In genomic region chr17:31254463-31254931, GRCm38 (mm10) we compare ENCODE assay signal across 8 mouse cellular contexts. TPM values are rescaled to one million over a fixed set of nuclear protein-coding genes. Genes with fewer than 3 reads are reported as not detected.
A peak's percentile ranks its signal among the peaks of the same experiment; 100 is the strongest.
DNase-seq lines count a peak whose midpoint lies in the region; ATAC-seq and TF ChIP-seq lines count a peak whose summit lies in the region.
"Had no signal": no experiment of that assay in that cellular context is flagged by ENCODE, and none has a peak within 500 bp of the region (broad histone marks: within the 10 kb centered on the region; RNA-seq: fewer than 3 reads in every experiment).

No protein-coding gene starts in this region.

- peak; percentile 70 to 88 for DNase-seq in cerebellum, postnatal 4 days (ENCODE audit: low spot score in 2 of 2)
- peak; percentile 88 for DNase-seq in gastrocnemius, postnatal 14 days
- DNase-seq in left cerebral cortex, postnatal 36 days (ENCODE audit: low spot score in 2 of 2): peak; percentile 69 to 72
- peak; percentile 78 for DNase-seq in skeletal muscle tissue, adult 2 months (ENCODE audit: low read depth, low spot score)

- H3K4me1 ChIP-seq in intestine, postnatal 0 days (replicated peaks; ENCODE audit: control insufficient read depth, insufficient read depth, low read length): no peaks in the 10 kb centered on the region
- H3K4me1 ChIP-seq in midbrain, embryonic 12.5 days: 0 out of 2 replicates have a peak, but pooled peaks cover 3% of the 10 kb centered on the region
- H3K4me1 ChIP-seq: liver, embryonic 15.5 days had no signal

- TF ChIP-seq CTCF in intestine, postnatal 0 days (IDR thresholded peaks at IDR 0.05; ENCODE audit: low read depth): peak; percentile 90

- ATAC-seq in activated CD4-positive, CD25-positive, alpha-beta regulatory T cell, adult 4 months: peak; percentile 66
- ATAC-seq in intestine, postnatal 0 days: peak; percentile 64; the same call in 1 of the 2 replicates
- peak; percentile 76; the same call in 1 of the 2 replicates for ATAC-seq in midbrain, embryonic 12.5 days (ENCODE audit: low FRiP score, low read depth)

- H3K27ac ChIP-seq in intestine, postnatal 0 days (ENCODE audit: low read depth, low read length): no peak overlapping the region
- H3K27ac ChIP-seq in midbrain, embryonic 12.5 days (replicated peaks): no peak overlapping the region; the same call in 1 of the 2 replicates
- H3K27ac ChIP-seq: liver, embryonic 15.5 days had no signal

- no peaks in the 10 kb centered on the region for H3K36me3 ChIP-seq in intestine, postnatal 0 days (ENCODE audit: control insufficient read depth, insufficient read depth)
- no peaks in the 10 kb centered on the region for H3K36me3 ChIP-seq in midbrain, embryonic 12.5 days
- H3K36me3 ChIP-seq: liver, embryonic 15.5 days had no signal

- 17% methylated on average over 9 of the region's 9 CpGs for WGBS in intestine, postnatal 0 days
- 9% methylated on average over 9 of the region's 9 CpGs for WGBS in midbrain, embryonic 12.5 days

- no peak overlapping the region for H3K4me2 ChIP-seq in intestine, postnatal 0 days (replicated peaks; ENCODE audit: low read depth)
- no peak overlapping the region for H3K4me2 ChIP-seq in midbrain, embryonic 12.5 days (replicated peaks)
- H3K4me2 ChIP-seq: liver, embryonic 15.5 days had no signal

- H3K9me3 ChIP-seq in intestine, postnatal 0 days (ENCODE audit: control insufficient read depth): no peaks in the 10 kb centered on the region
- no peaks in the 10 kb centered on the region for H3K9me3 ChIP-seq in midbrain, embryonic 12.5 days
- H3K9me3 ChIP-seq: liver, embryonic 15.5 days had no signal

- intact Hi-C loops in gastrocnemius, postnatal 14 days (cut with DNase I; ENCODE audit: low total_unique reads): loop anchor here (1.0 kb wide), 1 partner anchor 54 kb away; no protein-coding TSS in a partner anchor
- intact Hi-C loops in left cerebral cortex, postnatal 36 days (cut with DNase I): loop anchor here (1.0 kb wide), 1 partner anchor 54 kb away; no protein-coding TSS in a partner anchor

- no peak overlapping the region for H3K4me3 ChIP-seq in intestine, postnatal 0 days (ENCODE audit: low read depth, low read length)
- no peak overlapping the region for H3K4me3 ChIP-seq in midbrain, embryonic 12.5 days
- H3K4me3 ChIP-seq: liver, embryonic 15.5 days had no signal

- no peak overlapping the region for H3K9ac ChIP-seq in intestine, postnatal 0 days (ENCODE audit: low read depth, low read length)
- H3K9ac ChIP-seq in midbrain, embryonic 12.5 days (replicated peaks): peak overlapping the region; percentile 41; the same call in 1 of the 2 replicates
- H3K9ac ChIP-seq: liver, embryonic 15.5 days had no signal

- no peaks in the 10 kb centered on the region for H3K27me3 ChIP-seq in intestine, postnatal 0 days (replicated peaks; ENCODE audit: control insufficient read depth, insufficient read depth, low read length)
- 0 out of 2 replicates have a peak, but pooled peaks cover 7% of the 10 kb centered on the region for H3K27me3 ChIP-seq in midbrain, embryonic 12.5 days
- H3K27me3 ChIP-seq: liver, embryonic 15.5 days had no signal

RNA-seq across cellular contexts. Expression of gene Rsph1, which starts 22.7 kb away (rescaled TPM):
- polyA plus RNA-seq in activated CD4-positive, CD25-positive, alpha-beta regulatory T cell, adult 4 months (2017; shearing (Covaris generic)): 1 to 10 TPM in 1 of 2 experiments, under 1 TPM in 1; 0.86 to 2.7 TPM
- 10 to 100 TPM; 10.0 to 12.5 TPM for total RNA-seq in gastrocnemius, postnatal 14 days (2021)
- polyA plus RNA-seq in intestine, postnatal 0 days (2015; fragmentation: Nextera tagmentation; extraction: Ambion mirVana): 0.54 and 0.66 TPM in 2 replicates
- 10 to 100 TPM; 14.0 to 15.1 TPM for total RNA-seq in left cerebral cortex, postnatal 36 days (2021)
- polyA plus RNA-seq in midbrain, embryonic 12.5 days (2016; fragmentation: Nextera tagmentation; extraction: Ambion mirVana): 0.99 and 1.3 TPM in 2 replicates

RNA-seq across cellular contexts. Expression of gene Slc37a1, which starts 32.1 kb away (rescaled TPM):
- 10 to 100 TPM; 20.5 to 26.2 TPM for polyA plus RNA-seq in activated CD4-positive, CD25-positive, alpha-beta regulatory T cell, adult 4 months (2017; shearing (Covaris generic))
- 1 to 10 TPM; 2.5 to 2.7 TPM for total RNA-seq in gastrocnemius, postnatal 14 days (2021)
- polyA plus RNA-seq in intestine, postnatal 0 days (2015; fragmentation: Nextera tagmentation; extraction: Ambion mirVana): 16.5 and 17.1 TPM in 2 replicates
- 1 to 10 TPM; 8.2 to 9.9 TPM for total RNA-seq in left cerebral cortex, postnatal 36 days (2021)
- 9.3 and 10.2 TPM in 2 replicates for polyA plus RNA-seq in midbrain, embryonic 12.5 days (2016; fragmentation: Nextera tagmentation; extraction: Ambion mirVana)

RNA-seq across cellular contexts. Expression of gene Ubash3a, which starts 46.8 kb away (rescaled TPM):
- 100 to 1,000 TPM; 235 to 244 TPM for polyA plus RNA-seq in activated CD4-positive, CD25-positive, alpha-beta regulatory T cell, adult 4 months (2017; shearing (Covaris generic))
- not detected for total RNA-seq in gastrocnemius, postnatal 14 days (2021)
- not detected in 2 replicates for polyA plus RNA-seq in intestine, postnatal 0 days (2015; fragmentation: Nextera tagmentation; extraction: Ambion mirVana)
- total RNA-seq in left cerebral cortex, postnatal 36 days (2021): not detected
- polyA plus RNA-seq in midbrain, embryonic 12.5 days (2016; fragmentation: Nextera tagmentation; extraction: Ambion mirVana): 0.09 and 0.17 TPM in 2 replicates

RNA-seq across cellular contexts. Expression of gene Tmprss3, which starts 55.7 kb away (rescaled TPM):
- polyA plus RNA-seq in activated CD4-positive, CD25-positive, alpha-beta regulatory T cell, adult 4 months (2017; shearing (Covaris generic)): 1 to 10 TPM; 1.5 to 2.1 TPM
- not detected for total RNA-seq in gastrocnemius, postnatal 14 days (2021)
- polyA plus RNA-seq in intestine, postnatal 0 days (2015; fragmentation: Nextera tagmentation; extraction: Ambion mirVana): 0.04 and 0.05 TPM in 2 replicates
- total RNA-seq in left cerebral cortex, postnatal 36 days (2021): not detected
- polyA plus RNA-seq in midbrain, embryonic 12.5 days (2016; fragmentation: Nextera tagmentation; extraction: Ambion mirVana): not detected in 2 replicates

Comparison
In these comparisons a context has a peak if more than half of its experiments do, and no peak if none do; other contexts are left out.
1. RNA of gene Ubash3a, which starts 46.8 kb away (polyA plus RNA-seq): 235 to 244 TPM in activated CD4-positive, CD25-positive, alpha-beta regulatory T cell, adult 4 months; 0.09 to 0.17 TPM in midbrain, embryonic 12.5 days and not detected in intestine, postnatal 0 days; every median in the first group is over 100 times any median in the second.
2. Peak in every context shown above with its lines, with median percentiles within 50 percentile points of each other: ATAC-seq and DNase-seq.